ENCODE assay signal across 9 mouse cellular contexts in the genomic region with DNA sequence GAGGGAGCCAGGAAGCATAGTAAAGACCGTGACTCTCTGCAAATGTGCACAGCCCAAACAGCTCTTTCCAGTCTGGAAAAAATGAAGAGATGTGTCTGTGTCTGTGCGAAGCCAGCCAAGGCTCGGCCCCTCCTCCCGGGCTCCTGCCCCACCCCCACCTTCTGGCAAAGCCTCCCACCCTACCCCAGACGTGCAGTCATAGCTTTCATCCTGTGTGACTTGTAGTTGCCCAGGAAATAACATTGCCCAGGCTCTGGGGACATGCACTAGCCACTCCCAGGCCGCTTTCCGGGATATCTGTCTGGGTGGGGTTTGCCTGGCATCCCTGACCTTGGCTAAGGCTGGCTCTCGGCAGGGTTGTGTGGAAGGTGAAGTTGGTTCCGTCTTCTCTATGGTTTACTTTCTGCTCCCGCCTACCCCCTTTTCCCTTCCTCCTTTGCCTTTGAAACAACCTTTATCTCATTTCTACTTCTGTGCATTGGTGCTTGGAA. TPM values are rescaled to one million over a fixed set of nuclear protein-coding genes. Genes with fewer than 3 reads are reported as not detected.
DNase-seq lines count a peak whose midpoint lies in the region; ATAC-seq lines count a peak whose summit lies in the region.
"Had no signal": no experiment of that assay in that cellular context is flagged by ENCODE, and none has a peak within 500 bp of the region (broad histone marks: within the 10 kb centered on the region; RNA-seq: fewer than 3 reads in every experiment).

No protein-coding gene starts in this region.

- DNase-seq in adrenal gland, postnatal 14 days: peak; percentile 71
- DNase-seq in adrenal gland, adult 18-20 months (ENCODE audit: low spot score in 2 of 2): no peak
- DNase-seq in embryonic facial prominence, embryonic 11.5 days (ENCODE audit: low spot score): peak; percentile 58
- peak; percentile 42 for DNase-seq in heart, postnatal 4 days
- peak; percentile 60 to 77 for DNase-seq in lung, adult 18-20 months
- no peak for DNase-seq in cerebellum, postnatal 25 days
- no peak for DNase-seq in right cerebral cortex, postnatal 36 days (ENCODE audit: low spot score in 2 of 2)

- no peak overlapping the region for H3K4me2 ChIP-seq in embryonic facial prominence, embryonic 11.5 days (ENCODE audit: low read depth, low read length)
- peak overlapping the region; percentile 15; the same call in 1 of the 2 replicates for H3K4me2 ChIP-seq in neural tube, embryonic 14.5 days (ENCODE audit: low read depth, low read length)

- 13% methylated on average over 10 of the region's 10 CpGs for WGBS in embryonic facial prominence, embryonic 11.5 days
- WGBS in neural tube, embryonic 14.5 days: 9% methylated on average over 10 of the region's 10 CpGs

- H3K27me3 ChIP-seq in embryonic facial prominence, embryonic 11.5 days (ENCODE audit: control insufficient read depth, insufficient read depth, low read length): no peaks in the 10 kb centered on the region
- no peaks in the 10 kb centered on the region for H3K27me3 ChIP-seq in neural tube, embryonic 14.5 days (ENCODE audit: control insufficient read depth, insufficient read depth, low read length)

- peak overlapping the region; percentile 38 for H3K27ac ChIP-seq in embryonic facial prominence, embryonic 11.5 days (replicated peaks; ENCODE audit: low read depth, low read length)
- peak overlapping the region; percentile 60; the same call in 1 of the 2 replicates for H3K27ac ChIP-seq in neural tube, embryonic 14.5 days (ENCODE audit: low read depth, low read length)

- no peaks in the 10 kb centered on the region for H3K4me1 ChIP-seq in embryonic facial prominence, embryonic 11.5 days (ENCODE audit: control insufficient read depth, insufficient read depth, low read length)
- H3K4me1 ChIP-seq in neural tube, embryonic 14.5 days (ENCODE audit: control insufficient read depth, insufficient read depth, low read length): peaks cover 18% of the 10 kb centered on the region; the same call in 1 of the 2 replicates

- no peak overlapping the region; the same call in 1 of the 2 replicates for H3K4me3 ChIP-seq in embryonic facial prominence, embryonic 11.5 days (ENCODE audit: low read depth, low read length)
- H3K4me3 ChIP-seq in neural tube, embryonic 14.5 days (ENCODE audit: low read depth, low read length): no peak overlapping the region
- H3K4me3 ChIP-seq: erythroblast, embryonic 14.5 days had no signal

- no peak overlapping the region for H3K9ac ChIP-seq in embryonic facial prominence, embryonic 11.5 days (replicated peaks; ENCODE audit: low read length)
- no peak overlapping the region; the same call in 1 of the 2 replicates for H3K9ac ChIP-seq in neural tube, embryonic 14.5 days (replicated peaks; ENCODE audit: low read depth, low read length)

- no peak for ATAC-seq in embryonic facial prominence, embryonic 11.5 days (replicated peaks; ENCODE audit: insufficient number of reproducible peaks, low FRiP score, low TSS enrichment, low read depth)
- ATAC-seq in neural tube, embryonic 14.5 days (ENCODE audit: low read depth): peak; percentile 75; the same call in 1 of the 2 replicates

- H3K36me3 ChIP-seq in embryonic facial prominence, embryonic 11.5 days (replicated peaks; ENCODE audit: control insufficient read depth, insufficient read depth, low read depth, low read length): no peaks in the 10 kb centered on the region
- H3K36me3 ChIP-seq in neural tube, embryonic 14.5 days (ENCODE audit: control insufficient read depth, insufficient read depth, low read length): no peaks in the 10 kb centered on the region

- H3K9me3 ChIP-seq in embryonic facial prominence, embryonic 11.5 days (replicated peaks; ENCODE audit: control insufficient read depth, low read length): no peaks in the 10 kb centered on the region
- no peaks in the 10 kb centered on the region for H3K9me3 ChIP-seq in neural tube, embryonic 14.5 days (ENCODE audit: control insufficient read depth, low read length)

RNA-seq across cellular contexts. Expression of a gene that starts 26.6 kb away (rescaled TPM):
- 86.3 and 94.8 TPM in 2 replicates for total RNA-seq in adrenal gland, postnatal 14 days (2021)
- total RNA-seq in adrenal gland, adult 18-20 months (2021): 10 to 100 TPM; 66.8 to 77.4 TPM
- 37.1 and 38.9 TPM in 2 replicates for polyA plus RNA-seq in embryonic facial prominence, embryonic 11.5 days (2014; fragmentation: Nextera tagmentation; extraction: Ambion mirVana)
- total RNA-seq in heart, postnatal 4 days (2021): 10 to 100 TPM; 40.7 to 43.4 TPM
- 97.4 and 112 TPM in 2 replicates for polyA plus RNA-seq in neural tube, embryonic 14.5 days (2014; fragmentation: Nextera tagmentation; extraction: Ambion mirVana)

RNA-seq across cellular contexts. Expression of a gene that starts 37.5 kb away (rescaled TPM):
- total RNA-seq in adrenal gland, postnatal 14 days (2021): not detected in 2 replicates
- total RNA-seq in adrenal gland, adult 18-20 months (2021): not detected
- not detected in 2 replicates for polyA plus RNA-seq in embryonic facial prominence, embryonic 11.5 days (2014; fragmentation: Nextera tagmentation; extraction: Ambion mirVana)
- not detected for total RNA-seq in heart, postnatal 4 days (2021)
- 2.2 and 3.3 TPM in 2 replicates for polyA plus RNA-seq in neural tube, embryonic 14.5 days (2014; fragmentation: Nextera tagmentation; extraction: Ambion mirVana)
- polyA plus RNA-seq: erythroblast, embryonic 14.5 days had no signal

Comparison
In these comparisons a context has a peak if more than half of its experiments do, and no peak if none do; other contexts are left out.
1. DNase-seq: peak in adrenal gland, postnatal 14 days (single experiment), embryonic facial prominence, embryonic 11.5 days (single experiment), heart, postnatal 4 days (single experiment) and lung, adult 18-20 months (2 of 2); none in adrenal gland, adult 18-20 months (0 of 2), cerebellum, postnatal 25 days (0 of 2) and right cerebral cortex, postnatal 36 days (0 of 2).